Mouse (Mus musculus): Measurements from ENCODE around the gene Vmn2r18. TPM values are rescaled to one million over a fixed set of nuclear protein-coding genes. Genes with fewer than 3 reads are reported as not detected.

Vmn2r18 gene
- total RNA-seq (2023): not detected

GRCm38 (mm10) chr5:151605921-151606320, at the start of gene Vmn2r18:
Gene Vmn2r18, minus strand, starts transcription at chr5:151606021.

DNA sequence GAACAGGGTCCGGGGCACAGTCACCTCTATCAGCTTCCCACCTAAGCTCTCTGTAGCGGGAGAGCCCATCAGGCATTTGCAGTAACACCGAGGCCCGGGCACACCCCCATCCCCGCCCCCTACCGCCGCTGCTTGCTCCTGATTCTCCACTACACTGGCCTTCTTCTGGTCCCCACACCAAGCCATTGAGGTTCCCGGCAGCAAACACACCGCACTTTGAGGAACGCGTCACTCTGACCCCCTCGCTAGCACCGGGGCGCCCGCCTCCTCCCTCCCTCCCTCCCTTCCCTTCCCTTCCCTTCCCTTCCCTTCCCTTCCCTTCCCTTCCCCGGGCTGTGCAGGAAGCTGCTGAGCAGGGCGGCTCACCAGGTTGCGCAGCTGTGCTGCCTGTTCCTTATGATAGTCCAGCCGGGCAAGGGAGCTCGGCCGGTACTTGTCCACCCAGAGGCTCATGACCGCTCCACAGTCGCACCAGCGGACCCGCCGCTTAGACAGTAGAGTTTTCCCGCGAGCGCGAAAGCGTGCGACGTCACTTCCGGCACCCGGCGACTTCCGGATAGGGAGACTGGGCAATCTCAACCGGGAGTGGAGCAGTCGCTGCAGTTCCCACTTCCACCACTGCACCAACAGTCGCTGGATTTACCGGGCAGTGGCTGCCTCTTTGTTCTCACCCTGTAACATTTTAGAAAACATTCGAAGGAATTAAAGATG, 45.0 kb upstream of the Vmn2r18 start, which contains the start of gene Rfc3:
Rfc3 (minus strand) TSS at position 543 of the 711 bp plus-strand sequence.

Other genes with a start within 250 kb of the Vmn2r18 start
- gene Gm42906, start 177.9 kb downstream of the Vmn2r18 start, total RNA-seq (2023): not detected
- gene Rfc3, start 45.2 kb upstream of the Vmn2r18 start, total RNA-seq (2023): 18.5 TPM